Mouse (Mus musculus) megakaryocyte, embryonic 14.5 days (primary cell): ENCODE results near the gene Ythdf2.

Experiments
- FLI1 ChIP-seq: IDR thresholded peaks from 2 replicates; pipeline ENCODE4 v1.6.1; 2012; ENCODE audit warnings: low read length, inconsistent platforms, mixed read lengths
- GATA1 ChIP-seq: IDR thresholded peaks from 3 replicates; pipeline ENCODE4 v1.6.1; 2012; ENCODE audit warnings: mixed read lengths, low read length, inconsistent platforms, borderline replicate concordance

DNA sequence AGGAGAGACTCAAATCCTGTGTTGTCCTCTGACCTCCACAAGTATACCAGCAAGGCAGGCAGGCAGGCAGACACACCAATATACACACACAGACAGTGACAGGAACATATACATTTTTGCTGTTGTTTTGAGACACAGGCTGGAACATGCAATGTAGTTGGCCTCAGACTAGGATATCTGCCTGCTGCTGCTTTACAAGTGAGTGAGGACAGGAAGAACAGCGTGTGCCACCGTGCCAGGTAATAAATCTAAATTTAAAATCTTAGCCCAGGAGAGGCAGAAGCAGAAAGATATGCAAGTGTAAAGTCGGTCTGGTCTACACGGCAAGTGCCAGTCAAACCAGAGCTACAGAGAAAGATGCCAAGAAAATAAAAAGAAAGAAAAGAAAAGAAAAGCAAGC lies 47.1 kb upstream of the Ythdf2 start:
- TF ChIP-seq GATA1 = no peak
- TF ChIP-seq FLI1 = no peak
